Mouse (Mus musculus) lung, adult 2 months (tissue): Measurements from ENCODE around the gene Tenm4. TPM values are rescaled to one million over a fixed set of nuclear protein-coding genes. Genes with fewer than 3 reads are reported as not detected.
"Not testable (repeated sequence)": the region's sequence is repeated elsewhere in the genome, so short reads cannot be mapped to it uniquely, and the experiment has no call there.

Experiments
- DNase-seq: peaks from one replicate; pipeline ENCODE4 v3.0.0; 2022
- H3K4me1 ChIP-seq: fragments of 200-500 bp; 2 replicates; pipeline ENCODE4 v1.6.1; 2011; ENCODE audit warnings: low read length; ENCODE audit not compliant: control insufficient read depth, insufficient read depth
- H3K4me3 ChIP-seq: fragments of 200-500 bp; replicated peaks from 2 replicates; pipeline ENCODE3; 2011; ENCODE audit warnings: low read depth, mild to moderate bottlenecking, control low read depth, low read length; ENCODE audit errors: extremely low read depth
- CTCF ChIP-seq: fragments of 200-500 bp; IDR thresholded peaks from 2 replicates; pipeline ENCODE4 v1.5.1; 2011; ENCODE audit warnings: mild to moderate bottlenecking, low read length, control low read depth; ENCODE audit not compliant: insufficient read depth
- POLR2A ChIP-seq: fragments of 200-500 bp; IDR thresholded peaks from 2 replicates; pipeline ENCODE4 v1.6.1; 2011; ENCODE audit warnings: low read depth, mild to moderate bottlenecking, control low read depth, low read length, borderline replicate concordance; ENCODE audit errors: extremely low read depth
- WGBS: fragments of 180-500 bp; shearing (Covaris S2); methylation state at CpG from one replicate; pipeline ENCODE4 v1.1.7; 2018; 5-methylcytosine and 5-hydroxymethylcytosine counted together
- polyA plus RNA-seq: library from polyadenylated mRNA; depleted of rRNA; stranded (reverse); fragments of >200 nt; gene quantifications from 2 replicates; pipeline ENCODE4 v1.2.3, GENCODE M21; 2012

Tenm4 gene
- polyA plus RNA-seq, 1 experiment = 0.98 TPM

DNA sequence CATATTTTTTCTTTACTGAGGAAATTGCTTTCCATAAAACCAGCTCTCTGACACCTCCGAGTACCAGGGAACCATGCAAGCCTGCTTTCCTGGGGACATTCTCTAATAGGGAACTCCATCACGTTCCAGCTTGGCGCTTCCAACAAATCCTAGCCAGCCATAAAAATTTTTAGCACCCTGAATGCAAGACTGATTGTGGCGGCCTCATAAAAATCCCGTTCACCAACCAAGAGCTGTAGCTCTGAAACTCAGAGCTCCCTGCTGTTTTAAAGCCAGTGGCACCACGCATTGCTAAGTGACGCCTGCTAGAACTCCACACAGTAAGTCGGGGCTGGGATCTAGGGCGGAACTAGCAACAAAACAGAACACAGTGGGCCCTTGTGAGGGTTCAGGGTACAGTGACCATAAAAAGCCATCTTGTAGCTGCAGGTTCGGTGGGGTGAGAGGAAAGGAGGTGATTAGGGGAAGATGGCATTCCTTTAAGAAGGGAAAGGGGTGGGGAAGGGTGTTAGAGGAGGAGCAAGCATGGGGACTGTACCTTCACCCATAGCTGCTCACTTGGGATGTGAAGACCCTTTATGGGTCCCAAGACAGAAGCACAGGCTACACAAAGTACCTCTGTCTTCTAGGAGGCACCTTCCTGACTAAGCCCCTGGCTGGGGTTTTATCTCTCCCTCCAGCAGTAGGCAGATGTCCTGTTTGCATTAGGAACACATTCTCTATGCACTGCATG is 439.0 kb downstream of the Tenm4 start:
- Histone ChIP-seq H3K4me3 (no peak overlapping the region), H3K4me1 (no peaks in the 10 kb centered on the region)
- no peak for DNase-seq
- TF ChIP-seq POLR2A (no peak), CTCF (no peak)
- 53% methylated on average over 10 of the region's 10 CpGs for WGBS

DNA sequence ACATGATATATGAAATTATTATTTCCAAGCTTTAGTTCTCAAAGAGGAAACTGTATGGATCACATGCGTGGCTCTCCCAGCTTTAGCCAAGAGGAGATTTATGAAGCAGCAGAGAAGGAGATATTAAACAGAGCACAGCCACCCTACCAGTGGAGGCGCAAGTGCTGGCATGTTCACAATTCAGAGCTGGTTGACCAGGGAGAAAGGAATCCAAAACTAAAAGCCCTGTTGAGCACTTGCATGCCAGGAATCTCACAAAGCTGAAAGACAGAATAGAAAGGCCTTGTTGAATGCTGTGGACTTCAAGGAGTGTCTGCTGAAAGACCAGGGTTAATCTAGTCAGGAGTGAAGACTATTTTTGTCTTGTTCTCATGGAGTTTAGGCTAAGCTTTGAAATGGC is 446.3 kb downstream of the Tenm4 start:
- TF ChIP-seq CTCF (no peak), POLR2A (no peak)
- H3K4me3 ChIP-seq = no peak overlapping the region
- no peaks in the 10 kb centered on the region for H3K4me1 ChIP-seq
- no peak for DNase-seq
- WGBS = 78% methylated on average over 2 of the region's 2 CpGs

DNA sequence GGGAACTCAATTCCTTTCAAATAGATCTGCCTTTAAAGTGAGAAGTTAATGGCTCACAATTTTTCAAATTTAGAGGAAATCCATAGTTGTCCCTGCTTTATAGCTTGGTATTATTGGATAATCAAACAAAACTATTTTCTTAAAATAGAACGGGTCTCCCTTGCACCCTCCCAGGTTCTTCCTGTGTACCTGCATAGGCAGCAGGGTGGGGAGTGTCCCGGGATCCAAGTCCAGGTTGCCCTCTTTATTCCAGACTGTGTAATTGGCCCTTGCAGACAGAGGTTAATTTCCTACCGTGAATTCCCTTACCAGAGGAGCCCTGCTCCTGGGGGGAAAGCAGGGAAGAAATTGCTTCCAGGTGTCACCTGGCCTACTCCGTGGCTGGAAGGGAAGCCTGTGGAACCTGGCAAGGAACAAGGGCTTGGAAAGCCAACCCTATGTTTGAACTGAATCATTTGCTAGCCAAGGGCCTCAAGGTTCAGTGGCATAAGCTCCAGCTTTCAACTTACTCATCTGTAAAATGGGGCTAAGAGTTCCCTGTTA is 449.0 kb downstream of the Tenm4 start:
- H3K4me3 ChIP-seq = no peak overlapping the region
- 80% methylated on average over 4 of the region's 4 CpGs for WGBS
- DNase-seq = no peak
- TF ChIP-seq CTCF (no peak), POLR2A (no peak)
- H3K4me1 ChIP-seq = no peaks in the 10 kb centered on the region

DNA sequence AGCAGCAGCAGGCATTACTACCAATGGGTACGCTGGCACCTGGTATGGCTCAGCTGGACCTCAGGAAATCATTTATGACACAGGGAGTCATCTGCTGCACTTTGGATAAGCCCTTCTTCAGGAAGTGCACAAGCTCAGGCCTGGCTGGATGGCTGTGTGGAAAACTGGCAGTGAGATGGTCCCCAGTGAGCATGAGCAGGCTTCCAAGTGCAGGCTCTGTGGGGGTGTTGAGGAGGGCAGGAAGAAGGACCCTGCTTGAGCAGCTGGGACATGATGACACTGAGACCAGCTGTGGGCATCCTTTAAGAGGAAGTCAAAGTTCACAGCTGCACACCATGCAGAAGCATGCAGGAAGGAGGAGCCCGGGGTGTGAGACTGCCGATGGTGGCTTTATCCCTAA is 455.3 kb downstream of the Tenm4 start:
- DNase-seq = no peak
- TF ChIP-seq POLR2A (no peak), CTCF (no peak)
- no peak overlapping the region for H3K4me3 ChIP-seq
- 64% methylated on average over 3 of the region's 3 CpGs for WGBS
- no peaks in the 10 kb centered on the region for H3K4me1 ChIP-seq

DNA sequence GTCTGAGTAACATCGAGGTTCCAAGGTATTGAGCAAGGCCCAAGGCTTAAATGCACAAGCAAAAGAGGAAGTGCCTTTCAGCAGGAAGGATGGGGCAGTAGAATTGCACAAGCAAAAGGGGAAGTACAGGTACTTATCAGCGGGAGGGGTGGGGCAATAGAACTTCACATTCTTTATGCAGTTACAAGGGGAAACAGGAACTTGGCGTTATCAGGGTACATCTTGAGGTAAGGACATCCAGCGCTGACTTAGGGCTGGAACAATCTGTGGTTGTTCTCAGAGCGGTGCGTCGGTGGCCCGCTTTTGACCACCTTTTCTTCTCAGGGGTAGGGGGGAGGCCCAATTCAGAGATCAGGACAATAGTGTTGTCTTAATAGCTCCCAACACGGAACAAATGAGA is 459.5 kb downstream of the Tenm4 start:
- H3K4me3 ChIP-seq, H3K4me1 ChIP-seq, DNase-seq: not testable (repeated sequence)
- WGBS = 81% methylated on average over 9 of the region's 9 CpGs

DNA sequence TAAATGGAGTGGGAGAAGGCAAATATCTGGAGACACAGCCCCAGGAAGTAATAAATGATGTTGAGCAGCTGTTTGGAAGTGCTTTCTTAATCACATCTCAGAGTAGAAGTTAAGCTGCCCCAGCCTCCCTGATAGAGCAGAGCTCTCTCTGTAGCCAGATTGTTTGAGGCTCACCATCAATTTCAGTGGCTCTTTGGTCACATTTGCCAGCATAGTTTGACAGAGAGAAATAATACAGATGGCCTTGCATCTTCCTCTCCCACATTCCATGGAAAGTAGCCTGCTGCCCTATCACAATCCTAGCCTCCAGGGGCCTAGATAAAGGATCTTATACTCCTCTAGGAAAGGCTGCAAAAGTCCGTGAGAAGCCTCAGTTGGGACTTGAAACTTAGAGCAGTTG is 462.0 kb downstream of the Tenm4 start:
- Histone ChIP-seq H3K4me3 (no peak overlapping the region), H3K4me1 (no peaks in the 10 kb centered on the region)
- WGBS = 56% methylated on average over 1 of the region's 1 CpGs
- TF ChIP-seq POLR2A (no peak), CTCF (no peak)
- no peak for DNase-seq

DNA sequence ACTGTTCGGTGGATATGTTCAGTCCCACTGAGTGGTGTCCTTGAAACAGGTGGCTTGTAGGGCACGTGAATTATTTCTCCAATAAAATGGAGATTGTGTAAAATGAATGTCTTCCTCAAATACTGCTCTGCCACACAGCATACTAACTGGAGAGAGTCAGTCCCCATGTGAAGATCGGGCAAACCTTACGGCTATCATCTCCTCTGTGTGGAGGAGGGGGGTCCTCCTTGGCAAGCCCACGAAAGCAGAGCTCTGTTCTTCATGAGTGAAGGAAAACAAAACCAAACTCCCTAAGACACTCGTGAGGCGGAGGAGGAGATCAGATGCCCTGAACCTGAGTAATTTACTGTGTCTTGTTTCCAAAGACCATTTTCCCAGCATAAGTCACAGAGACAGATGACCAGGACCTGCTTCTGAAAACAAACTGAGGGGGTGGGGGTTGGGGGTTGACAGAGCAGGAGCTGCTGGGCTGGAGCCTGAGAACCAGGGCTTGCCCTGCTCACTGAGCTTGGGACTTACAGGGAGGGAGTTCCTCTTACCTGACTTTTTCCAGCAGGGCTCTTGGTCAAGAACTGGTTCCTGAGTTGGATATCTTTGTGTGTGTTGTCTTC is 464.9 kb downstream of the Tenm4 start:
- no peaks in the 10 kb centered on the region for H3K4me1 ChIP-seq
- H3K4me3 ChIP-seq = no peak overlapping the region
- TF ChIP-seq CTCF (no peak), POLR2A (no peak)
- no peak for DNase-seq
- WGBS = 55% methylated on average over 7 of the region's 7 CpGs

DNA sequence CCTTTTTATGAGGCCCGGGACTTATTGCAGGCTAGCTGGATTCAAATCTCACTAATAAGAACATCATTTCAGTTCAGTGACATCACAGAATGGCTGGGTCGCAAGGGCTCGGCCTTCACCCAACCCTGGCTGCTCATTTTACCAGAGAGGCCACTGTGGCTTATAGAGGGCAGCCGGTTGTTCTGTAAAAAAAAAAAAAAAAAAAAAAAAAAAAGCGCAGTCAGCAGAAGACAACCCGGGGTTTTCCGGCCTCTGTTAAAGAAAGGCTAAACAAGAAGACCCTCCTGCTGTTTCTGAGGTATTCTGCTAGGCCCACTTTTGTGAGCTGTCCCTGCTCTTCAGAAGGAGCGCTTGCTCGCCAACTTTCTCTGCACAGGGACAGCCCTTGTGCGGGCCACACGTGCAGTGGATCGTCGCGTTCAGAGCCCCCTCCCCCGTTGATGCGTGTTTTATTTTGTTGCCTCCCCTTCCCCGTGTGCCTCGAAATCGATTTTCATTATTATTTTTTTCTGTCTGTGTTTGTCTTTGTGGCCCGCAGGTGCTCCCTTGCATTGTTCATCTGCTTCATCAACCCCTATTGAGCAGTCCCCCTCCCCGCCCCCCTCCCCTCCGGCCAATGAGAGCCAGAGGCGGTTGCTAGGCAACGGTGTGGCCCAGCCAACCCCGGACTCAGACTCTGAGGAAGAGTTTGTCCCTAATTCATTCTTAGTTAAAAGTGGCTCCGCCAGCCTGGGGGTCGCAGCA is 472.6 kb downstream of the Tenm4 start:
- DNase-seq = no peak
- no peak overlapping the region for H3K4me3 ChIP-seq
- 9% methylated on average over 27 of the region's 27 CpGs for WGBS

DNA sequence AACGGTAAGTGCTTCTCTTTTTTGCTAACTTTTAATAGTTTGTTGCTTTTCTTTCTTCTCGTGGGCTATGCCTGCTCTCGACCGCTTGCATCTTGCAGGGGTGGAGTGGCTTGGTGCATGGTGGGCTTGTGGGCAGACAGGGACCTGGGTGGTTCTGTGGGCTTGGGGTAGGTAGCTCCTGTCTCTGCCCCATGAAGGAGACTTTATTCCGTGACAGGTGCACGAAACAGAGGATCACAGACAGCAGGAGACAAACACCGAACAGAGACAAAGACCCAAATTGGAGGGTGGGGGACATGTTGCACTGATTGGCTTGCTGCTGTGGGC is 473.1 kb downstream of the Tenm4 start:
- WGBS = 22% methylated on average over 7 of the region's 7 CpGs
- TF ChIP-seq POLR2A (no peak), CTCF (no peak)
- Histone ChIP-seq H3K4me1 (no peaks in the 10 kb centered on the region; the same call in 1 of the 2 replicates), H3K4me3 (no peak overlapping the region)
- DNase-seq = no peak

More for the DNA sequence above, 472.6 kb downstream of the Tenm4 start:
- H3K4me1 ChIP-seq = no peaks in the 10 kb centered on the region
- TF ChIP-seq POLR2A (no peak), CTCF (no peak)
